Mouse (Mus musculus) spleen, postnatal 14 days (tissue): ENCODE data around the gene Opalin.
A peak's percentile ranks its signal among the peaks of the same experiment; 100 is the strongest.

ENCODE experiments used
- DNase-seq, 2 experiments: peaks; one replicate each; pipeline ENCODE4 v3.0.0; 2021 to 2022; ENCODE audit warnings: low spot score in 2 of 2

The Opalin gene

GRCm38 (mm10) chr19:41076906-41077305 is at the start of gene Opalin:
Opalin (minus strand) TSS chr19:41077113.
- no peak for DNase-seq

GRCm38 (mm10) chr19:41123009-41123408 is 46.1 kb upstream of the Opalin start:
- no peak for DNase-seq

- no peak for DNase-seq
Measured at GRCm38 (mm10) chr19:41119924-41120323, 43.0 kb upstream of the Opalin start.

- no peak for DNase-seq
Measured at GRCm38 (mm10) chr19:41118346-41118745, 41.4 kb upstream of the Opalin start.

GRCm38 (mm10) chr19:41117334-41117733 is 40.4 kb upstream of the Opalin start:
- DNase-seq: no peak

GRCm38 (mm10) chr19:41114611-41115010 is 37.7 kb upstream of the Opalin start:
- DNase-seq: no peak

GRCm38 (mm10) chr19:41113911-41114531 is 37.1 kb upstream of the Opalin start:
- no peak for DNase-seq

GRCm38 (mm10) chr19:41112609-41113008 is 35.7 kb upstream of the Opalin start:
- DNase-seq: no peak

GRCm38 (mm10) chr19:41109991-41110390 is 33.1 kb upstream of the Opalin start:
- no peak for DNase-seq

- DNase-seq: no peak
Measured at GRCm38 (mm10) chr19:41109496-41109895, 32.6 kb upstream of the Opalin start.

- DNase-seq: no peak
Measured at GRCm38 (mm10) chr19:41108666-41109065, 31.8 kb upstream of the Opalin start.

- DNase-seq: no peak
Measured at GRCm38 (mm10) chr19:41107530-41107929, 30.6 kb upstream of the Opalin start.

GRCm38 (mm10) chr19:41104922-41105321 is 28.0 kb upstream of the Opalin start:
- DNase-seq: no peak

- no peak for DNase-seq
Measured at GRCm38 (mm10) chr19:41101390-41101789, 24.5 kb upstream of the Opalin start.

GRCm38 (mm10) chr19:41100863-41101262 is 23.9 kb upstream of the Opalin start:
- no peak for DNase-seq

- no peak for DNase-seq
Measured at GRCm38 (mm10) chr19:41097038-41097437, 20.1 kb upstream of the Opalin start.

GRCm38 (mm10) chr19:41091901-41092300 is 15.0 kb upstream of the Opalin start:
- DNase-seq: no peak

- DNase-seq: peak in 1 of 2 experiments; percentile 44
Measured at GRCm38 (mm10) chr19:41089833-41090232, 12.9 kb upstream of the Opalin start.

GRCm38 (mm10) chr19:41088491-41088890 is 11.6 kb upstream of the Opalin start:
- no peak for DNase-seq

GRCm38 (mm10) chr19:41087901-41088300 is 11.0 kb upstream of the Opalin start:
- DNase-seq: no peak

GRCm38 (mm10) chr19:41086700-41087099 is 9.8 kb upstream of the Opalin start:
- DNase-seq: peak in 1 of 2 experiments; percentile 60

- no peak for DNase-seq
Measured at GRCm38 (mm10) chr19:41086289-41086688, 9.4 kb upstream of the Opalin start.

GRCm38 (mm10) chr19:41083646-41084045 is 6.7 kb upstream of the Opalin start:
- no peak for DNase-seq

- no peak for DNase-seq
Measured at GRCm38 (mm10) chr19:41081589-41081988, 4.7 kb upstream of the Opalin start.
